Mouse (Mus musculus) heart, adult 2 months (tissue): ENCODE data around the gene Clint1. TPM values are rescaled to one million over a fixed set of nuclear protein-coding genes. Genes with fewer than 3 reads are reported as not detected.
A peak's percentile ranks its signal among the peaks of the same experiment; 100 is the strongest.

Experiments
- DNase-seq, 2 experiments: peaks; one replicate each; pipeline ENCODE4 v3.0.0; 2021
- H3K27ac ChIP-seq: fragments of 200-600 bp; 2 replicates; pipeline ENCODE4 v1.8.1; 2022
- H3K27me3 ChIP-seq: fragments of 200-500 bp; 2 replicates; pipeline ENCODE4 v1.6.1; 2012; ENCODE audit warnings: mild to moderate bottlenecking, low read length, inconsistent platforms, mixed read lengths; ENCODE audit not compliant: control insufficient read depth, insufficient read depth
- H3K36me3 ChIP-seq: fragments of 200-500 bp; 2 replicates; pipeline ENCODE4 v1.6.1; 2012; ENCODE audit warnings: low read length, inconsistent platforms; ENCODE audit not compliant: control insufficient read depth, insufficient read depth
- H3K4me1 ChIP-seq: fragments of 200-500 bp; 2 replicates; pipeline ENCODE4 v1.6.1; 2011; ENCODE audit warnings: low read length; ENCODE audit not compliant: control insufficient read depth, insufficient read depth
- H3K4me3 ChIP-seq: fragments of 200-600 bp; 2 replicates; pipeline ENCODE4 v1.8.1; 2022
- H3K79me2 ChIP-seq: fragments of 200-500 bp; replicated peaks from 2 replicates; pipeline ENCODE4 v1.6.1; 2012; ENCODE audit warnings: mild to moderate bottlenecking, inconsistent platforms, low read length, moderate library complexity, mixed read lengths; ENCODE audit not compliant: control insufficient read depth, insufficient read depth
- H3K9ac ChIP-seq: fragments of 200-500 bp; 2 replicates; pipeline ENCODE4 v1.6.1; 2012; ENCODE audit warnings: low read depth, mild to moderate bottlenecking, control low read depth, inconsistent platforms, low read length, mixed read lengths
- CTCF ChIP-seq: fragments of 200-600 bp; IDR thresholded peaks from 2 replicates; pipeline ENCODE4 v1.8.1; 2022; ENCODE audit warnings: antibody characterized with exemption, mild to moderate bottlenecking, moderate library complexity
- EP300 ChIP-seq: fragments of 200-500 bp; IDR thresholded peaks from 2 replicates; pipeline ENCODE4 v1.6.1; 2011; ENCODE audit warnings: low read depth, low read length, control low read depth; ENCODE audit not compliant: insufficient read depth
- POLR2A ChIP-seq: fragments of 200-500 bp; IDR thresholded peaks from 2 replicates; pipeline ENCODE4 v1.6.1; 2011; ENCODE audit warnings: mild to moderate bottlenecking, low read depth, low read length, control low read depth; ENCODE audit not compliant: insufficient read depth
- WGBS: fragments of 180-500 bp; shearing (Covaris S2); methylation state at CpG from one replicate; pipeline ENCODE4 v1.1.7; 2018; 5-methylcytosine and 5-hydroxymethylcytosine counted together
- intact Hi-C: fragments of 180-260 bp; cut with DNase I; formaldehyde crosslinking; loops from one replicate; pipeline ENCODE4 v1.15.1; 2025
- polyA plus RNA-seq: library from polyadenylated mRNA; depleted of rRNA; stranded (reverse); fragments of >200 nt; gene quantifications from 2 replicates; pipeline ENCODE4 v1.2.3, GENCODE M21; 2012
- total RNA-seq, 2 experiments: library from RNA; stranded (reverse); gene quantifications; 2 replicates each; pipeline ENCODE4 v1.2.3; 2021

The Clint1 gene
- total and polyA plus RNA-seq, 3 experiments: 29.5 to 45.7 (median 42.0) TPM

DNA sequence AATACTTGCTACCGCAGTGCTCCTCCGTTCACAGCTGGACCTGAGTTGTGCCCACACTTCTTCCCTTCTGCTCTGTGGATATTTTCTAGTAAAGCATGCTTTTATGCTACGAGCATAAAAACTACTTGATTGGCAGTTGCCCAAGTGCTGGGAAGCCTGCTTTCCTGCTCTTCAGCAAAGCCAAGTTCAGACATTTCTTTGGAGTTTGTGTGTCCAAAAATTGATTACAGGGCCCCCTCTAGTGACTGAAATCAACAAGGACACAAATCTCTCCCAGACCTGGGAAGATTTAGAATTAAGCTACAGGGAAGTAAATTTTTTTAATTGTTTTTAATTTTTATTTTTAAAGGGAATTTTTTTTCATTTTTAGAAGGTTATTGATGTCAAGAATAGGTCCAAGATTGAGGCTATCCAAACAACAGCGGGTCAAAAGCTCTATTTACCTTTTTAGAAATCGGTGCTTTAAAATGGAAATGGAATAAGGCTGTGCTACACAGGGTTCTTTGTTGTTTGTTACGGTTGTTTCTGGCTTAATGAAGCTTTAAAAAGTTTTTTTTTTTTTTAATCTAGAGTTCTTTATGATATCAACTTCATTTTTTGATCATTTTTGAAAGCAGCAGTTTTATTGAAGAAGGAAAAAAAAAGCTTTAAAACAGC lies 29.3 kb downstream of the Clint1 start:
- Histone ChIP-seq H3K4me3 (no peak overlapping the region), H3K27me3 (no peaks in the 10 kb centered on the region), H3K79me2 (peaks cover 5% of the 10 kb centered on the region), H3K36me3 (peaks cover 13% of the 10 kb centered on the region), H3K9ac (no peak overlapping the region), H3K27ac (no peak overlapping the region), H3K4me1 (peaks cover 18% of the 10 kb centered on the region)
- 38% methylated on average over 6 of the region's 6 CpGs for WGBS
- DNase-seq: peak; percentile 45 to 46
- TF ChIP-seq EP300: no peak
- no peak for TF ChIP-seq POLR2A
- TF ChIP-seq CTCF: peak; percentile 86
- intact Hi-C loops: loop anchor here (2.0 to 10.0 kb wide), 6 partner anchors 86 to 1294 kb away; no protein-coding TSS in a partner anchor

DNA sequence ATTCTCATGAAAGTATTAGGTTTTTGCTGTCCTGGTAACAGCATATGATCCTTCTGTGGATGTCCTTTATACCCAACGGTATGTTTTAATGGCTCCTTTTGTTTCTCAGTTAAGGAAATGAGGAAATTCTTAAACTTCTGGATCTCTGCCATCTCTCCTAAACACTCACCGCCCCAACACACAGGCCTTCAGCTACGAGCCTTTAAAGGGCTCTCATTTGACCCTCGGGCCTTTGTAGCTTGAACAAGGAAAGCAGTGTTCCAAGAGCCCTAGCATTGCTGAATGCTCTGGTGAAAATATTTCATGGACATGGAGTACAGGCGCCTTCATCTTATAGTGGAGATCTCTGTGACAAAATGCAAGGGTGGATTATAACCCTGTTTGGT lies 29.8 kb downstream of the Clint1 start:
- Histone ChIP-seq H3K27ac (no peak overlapping the region), H3K9ac (no peak overlapping the region), H3K4me1 (peaks cover 17% of the 10 kb centered on the region), H3K36me3 (peaks cover 13% of the 10 kb centered on the region), H3K27me3 (no peaks in the 10 kb centered on the region), H3K79me2 (peaks cover 4% of the 10 kb centered on the region), H3K4me3 (no peak overlapping the region)
- intact Hi-C loops: loop anchor here (2.0 to 10.0 kb wide), 6 partner anchors 87 to 1294 kb away; no protein-coding TSS in a partner anchor
- TF ChIP-seq CTCF: no peak
- no peak for TF ChIP-seq POLR2A
- no peak for TF ChIP-seq EP300
- no peak for DNase-seq
- 28% methylated on average over 5 of the region's 5 CpGs for WGBS

DNA sequence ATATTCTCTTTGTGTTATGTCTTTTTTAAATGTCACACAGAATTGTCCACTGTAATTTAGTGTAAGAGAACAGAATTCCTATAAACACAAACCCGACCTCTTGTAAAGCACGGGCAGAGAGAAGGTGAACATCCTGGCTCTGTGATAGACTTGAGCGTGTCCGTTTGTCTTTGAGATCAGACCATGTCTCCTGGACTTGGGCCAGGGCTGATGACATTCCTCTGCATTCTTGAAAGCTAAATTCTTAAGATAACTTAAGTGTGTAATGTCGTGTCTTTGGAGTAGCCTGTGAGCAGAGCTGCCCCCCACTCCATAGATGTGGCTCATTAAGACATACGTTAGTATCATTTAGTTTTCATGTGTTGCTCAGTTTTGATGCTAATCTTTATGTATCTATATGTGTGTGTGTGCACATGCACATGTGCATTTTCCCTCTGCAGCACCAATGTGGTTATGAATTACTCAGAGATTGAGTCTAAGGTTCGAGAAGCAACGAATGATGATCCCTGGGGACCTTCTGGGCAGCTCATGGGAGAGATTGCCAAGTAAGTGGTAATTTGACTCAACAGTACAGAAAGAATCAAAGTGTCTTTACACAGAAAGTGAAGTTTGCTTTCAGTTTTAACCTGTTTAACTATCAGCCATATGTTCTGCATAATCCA lies 31.6 kb downstream of the Clint1 start:
- H3K4me3 ChIP-seq: no peak overlapping the region
- 20% methylated on average over 8 of the region's 8 CpGs for WGBS
- intact Hi-C loops: loop anchor here (5.0 to 10.0 kb wide), 5 partner anchors 129 to 1296 kb away; no protein-coding TSS in a partner anchor
- TF ChIP-seq POLR2A: no peak
- DNase-seq: no peak
- H3K79me2 ChIP-seq: peaks cover 4% of the 10 kb centered on the region
- peaks cover 11% of the 10 kb centered on the region for H3K36me3 ChIP-seq
- H3K27ac ChIP-seq: no peak overlapping the region
- H3K27me3 ChIP-seq: no peaks in the 10 kb centered on the region
- H3K9ac ChIP-seq: no peak overlapping the region
- peaks cover 12% of the 10 kb centered on the region for H3K4me1 ChIP-seq

DNA sequence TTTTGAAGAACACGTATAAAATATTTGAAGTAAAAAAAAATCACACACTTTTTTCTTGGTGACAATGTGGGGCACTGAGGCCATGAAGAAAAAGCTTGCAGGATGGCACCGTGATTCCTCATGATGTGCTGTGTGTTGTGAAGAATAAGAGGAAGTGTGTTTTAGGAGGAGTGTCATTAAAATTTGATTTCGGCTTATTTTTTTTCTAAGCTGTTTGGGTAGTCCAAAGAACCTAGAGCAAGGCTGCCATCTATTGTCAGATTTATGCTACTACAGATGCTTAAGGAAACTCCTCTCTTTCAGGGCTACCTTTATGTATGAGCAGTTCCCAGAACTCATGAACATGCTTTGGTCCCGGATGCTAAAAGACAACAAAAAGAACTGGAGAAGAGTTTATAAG lies 32.2 kb downstream of the Clint1 start:
- no peak overlapping the region for H3K9ac ChIP-seq
- H3K4me1 ChIP-seq: peaks cover 12% of the 10 kb centered on the region
- TF ChIP-seq POLR2A (no peak), CTCF (peak; percentile 94), EP300 (no peak)
- WGBS: 25% methylated on average over 4 of the region's 4 CpGs
- H3K4me3 ChIP-seq: no peak overlapping the region
- H3K79me2 ChIP-seq: peaks cover 4% of the 10 kb centered on the region
- H3K36me3 ChIP-seq: peaks cover 11% of the 10 kb centered on the region
- no peak for DNase-seq
- H3K27ac ChIP-seq: no peak overlapping the region
- intact Hi-C loops: loop anchor here (1.0 to 10.0 kb wide), 6 partner anchors 89 to 1297 kb away; no protein-coding TSS in a partner anchor
- no peaks in the 10 kb centered on the region for H3K27me3 ChIP-seq

DNA sequence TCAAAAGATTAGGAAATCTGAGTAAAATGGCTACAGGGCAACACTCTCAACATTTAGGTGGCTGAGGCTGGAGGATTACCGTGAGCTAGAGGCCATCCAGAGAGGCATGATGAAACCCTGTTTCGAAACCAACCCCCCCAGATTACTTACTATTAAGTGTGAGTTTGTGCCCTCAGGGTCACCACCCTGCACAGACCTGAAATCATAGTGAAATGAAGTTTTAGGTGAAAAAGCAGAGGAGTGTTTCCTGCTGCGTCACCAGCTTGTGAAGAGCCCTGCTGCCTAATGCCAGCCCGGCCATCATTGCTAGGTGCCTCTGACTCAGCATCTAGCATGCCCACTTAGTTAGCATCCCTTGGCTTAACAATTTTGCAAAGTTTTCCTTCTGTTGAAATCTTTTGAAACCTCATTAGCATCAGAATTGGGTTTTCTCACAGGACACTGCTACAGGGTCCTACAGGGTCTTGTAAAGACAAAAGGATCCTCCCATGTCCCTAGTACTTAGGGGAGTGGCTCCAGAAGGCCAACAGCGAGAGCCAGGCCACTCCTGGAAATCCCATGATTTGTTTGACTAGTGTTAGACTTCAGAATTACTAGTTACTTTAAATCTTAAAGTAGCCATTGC lies 33.9 kb downstream of the Clint1 start:
- intact Hi-C loops: loop anchor here (10.0 kb wide), 2 partner anchors 131 to 881 kb away; no protein-coding TSS in a partner anchor
- H3K4me3 ChIP-seq: no peak overlapping the region
- no peaks in the 10 kb centered on the region for H3K27me3 ChIP-seq
- TF ChIP-seq POLR2A (no peak), EP300 (no peak), CTCF (no peak)
- peaks cover 4% of the 10 kb centered on the region for H3K79me2 ChIP-seq
- DNase-seq: no peak
- H3K36me3 ChIP-seq: peaks cover 10% of the 10 kb centered on the region
- no peak overlapping the region for H3K27ac ChIP-seq
- peaks cover 10% of the 10 kb centered on the region for H3K4me1 ChIP-seq
- no peak overlapping the region for H3K9ac ChIP-seq
- WGBS: 93% methylated on average over 5 of the region's 5 CpGs

DNA sequence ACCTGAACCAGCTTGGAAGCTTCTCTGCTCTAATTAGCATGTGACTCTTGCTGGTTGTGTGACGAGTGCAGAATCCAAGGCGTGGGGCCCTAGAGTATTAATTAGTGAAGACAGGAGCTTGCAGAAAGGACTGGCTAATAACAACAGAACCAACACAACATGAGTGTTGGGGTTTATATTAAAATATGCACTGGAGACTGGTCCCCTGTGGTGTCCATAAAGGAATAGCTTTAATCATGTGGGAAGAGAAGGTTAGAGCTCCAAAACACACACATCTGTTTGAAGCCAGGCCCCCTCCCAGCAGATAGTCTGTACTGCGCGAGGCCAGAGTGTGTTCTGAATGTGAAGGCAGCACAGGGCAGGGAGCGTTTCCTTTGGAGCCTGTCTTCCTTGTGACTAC lies 34.7 kb downstream of the Clint1 start:
- TF ChIP-seq EP300 (no peak), CTCF (no peak)
- Histone ChIP-seq H3K79me2 (peaks cover 4% of the 10 kb centered on the region), H3K27me3 (no peaks in the 10 kb centered on the region), H3K4me1 (peaks cover 7% of the 10 kb centered on the region), H3K27ac (no peak overlapping the region), H3K9ac (no peak overlapping the region), H3K36me3 (peaks cover 7% of the 10 kb centered on the region; the same call in 1 of the 2 replicates), H3K4me3 (no peak overlapping the region)
- intact Hi-C loops: loop anchor here (10.0 kb wide), 2 partner anchors 132 to 882 kb away; no protein-coding TSS in a partner anchor
- WGBS: 87% methylated on average over 5 of the region's 5 CpGs
- DNase-seq: no peak
